Mouse (Mus musculus) heart, embryonic 10.5 days (tissue): ENCODE measurements around the gene Borcs5. TPM values are rescaled to one million over a fixed set of nuclear protein-coding genes. Genes with fewer than 3 reads are reported as not detected.
A peak's percentile ranks its signal among the peaks of the same experiment; 100 is the strongest.

Experiments used
- DNase-seq: peaks from one replicate; pipeline ENCODE4 v3.0.0-alpha.2; 2017; ENCODE audit warnings: low spot score
- H3K27ac ChIP-seq: fragments of 300-500 bp; sonication (generic); 2 replicates; pipeline ENCODE4 v1.5.1; 2016; ENCODE audit warnings: mild to moderate bottlenecking
- H3K27me3 ChIP-seq: fragments of 300-500 bp; sonication (generic); 2 replicates; pipeline ENCODE4 v1.6.1; 2016; ENCODE audit warnings: mild to moderate bottlenecking; ENCODE audit not compliant: poor library complexity, insufficient read depth, severe bottlenecking
- H3K36me3 ChIP-seq: fragments of 300-500 bp; sonication (generic); 2 replicates; pipeline ENCODE4 v1.6.1; 2016; ENCODE audit warnings: mild to moderate bottlenecking, moderate library complexity
- H3K4me1 ChIP-seq: fragments of 300-500 bp; sonication (generic); 2 replicates; pipeline ENCODE4 v1.6.1; 2016; ENCODE audit warnings: mild to moderate bottlenecking
- H3K4me3 ChIP-seq: fragments of 300-500 bp; sonication (generic); 2 replicates; pipeline ENCODE4 v1.5.1; 2016; ENCODE audit warnings: mild to moderate bottlenecking, moderate library complexity
- H3K9me3 ChIP-seq: fragments of 300-500 bp; sonication (generic); 2 replicates; pipeline ENCODE4 v1.6.1; 2016; ENCODE audit warnings: mild to moderate bottlenecking, moderate library complexity
- WGBS: fragments of 180-500 bp; shearing (Covaris S2); methylation state at CpG from one replicate; pipeline ENCODE4 v1.1.7; 2016; 5-methylcytosine and 5-hydroxymethylcytosine counted together
- polyA plus RNA-seq: library from polyadenylated mRNA; unstranded; fragments of >200 nt; fragmentation: Nextera tagmentation; extraction: Ambion mirVana; gene quantifications from 2 replicates; pipeline ENCODE4 v1.2.1, GENCODE M21; 2016

Gene Borcs5
- polyA plus RNA-seq, 1 experiment from 2014 or later, result 16.2 TPM

GRCm38 (mm10) chr6:134736853-134737252, 97.5 kb downstream of the Borcs5 start:
- no peak overlapping the region for H3K27ac ChIP-seq
- H3K4me1 ChIP-seq, result 0 out of 2 replicates have a peak, but pooled peaks cover 3% of the 10 kb centered on the region
- no peak for DNase-seq
- peaks cover 39% of the 10 kb centered on the region for H3K36me3 ChIP-seq
- no peak overlapping the region for H3K4me3 ChIP-seq
- WGBS, result 94% methylated on average over 3 of the region's 3 CpGs
- H3K27me3 ChIP-seq, result no peaks in the 10 kb centered on the region
- H3K9me3 ChIP-seq, result no peaks in the 10 kb centered on the region

DNA sequence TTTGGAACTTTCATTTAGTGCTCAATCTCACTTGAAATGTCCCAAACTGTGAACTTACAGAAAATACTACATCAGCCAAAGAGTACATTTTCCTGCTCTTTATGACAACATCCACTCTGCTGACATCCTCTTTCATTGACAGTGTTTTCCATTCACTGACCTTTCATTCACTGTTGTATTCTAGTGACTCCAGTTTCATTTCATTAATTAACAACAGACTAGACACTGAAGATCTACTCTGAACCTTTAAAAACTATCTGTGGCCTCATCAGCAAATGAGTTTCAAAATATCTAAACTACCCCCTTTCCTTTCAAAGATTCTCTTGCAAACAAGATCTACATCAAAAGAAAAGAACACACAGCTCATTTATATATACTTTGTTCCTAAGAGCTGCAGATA, 104.3 kb downstream of the Borcs5 start:
- Histone ChIP-seq H3K27me3 (no peaks in the 10 kb centered on the region), H3K4me3 (no peak overlapping the region), H3K9me3 (no peaks in the 10 kb centered on the region), H3K4me1 (0 out of 2 replicates have a peak, but pooled peaks cover 3% of the 10 kb centered on the region), H3K27ac (no peak overlapping the region), H3K36me3 (peaks cover 19% of the 10 kb centered on the region)
- no peak for DNase-seq

DNA sequence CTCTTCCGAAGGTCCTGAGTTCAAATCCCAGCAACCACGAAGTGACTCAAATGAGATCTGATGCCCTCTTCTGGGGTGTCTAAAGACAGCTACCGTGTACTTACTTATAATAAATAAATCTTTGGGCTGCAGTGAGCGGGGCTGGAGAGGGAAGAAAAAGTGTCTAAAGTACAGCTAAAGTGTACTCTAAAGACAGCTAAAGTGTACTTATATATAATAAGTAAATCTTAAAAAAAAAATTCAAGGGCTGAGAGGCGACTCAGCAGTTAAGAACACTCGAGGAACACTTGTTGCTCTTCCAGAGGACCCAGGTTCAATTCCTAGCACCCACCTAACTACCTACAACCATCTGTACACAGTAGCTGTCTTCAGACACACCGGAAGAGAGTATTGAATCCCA, 106.6 kb downstream of the Borcs5 start:
- Histone ChIP-seq H3K27ac (no peak overlapping the region), H3K4me1 (0 out of 2 replicates have a peak, but pooled peaks cover 3% of the 10 kb centered on the region), H3K9me3 (no peaks in the 10 kb centered on the region), H3K27me3 (no peaks in the 10 kb centered on the region), H3K36me3 (peaks cover 16% of the 10 kb centered on the region), H3K4me3 (no peak overlapping the region)
- 92% methylated on average over 7 of the region's 7 CpGs for WGBS
- DNase-seq, result no peak

- Histone ChIP-seq H3K4me1 (no peaks in the 10 kb centered on the region), H3K36me3 (peaks cover 23% of the 10 kb centered on the region), H3K27ac (no peak overlapping the region), H3K9me3 (no peaks in the 10 kb centered on the region), H3K4me3 (no peak overlapping the region), H3K27me3 (no peaks in the 10 kb centered on the region)
- 90% methylated on average over 3 of the region's 3 CpGs for WGBS
- DNase-seq, result no peak
Measured at GRCm38 (mm10) chr6:134748126-134748525, 108.8 kb downstream of the Borcs5 start.

DNA sequence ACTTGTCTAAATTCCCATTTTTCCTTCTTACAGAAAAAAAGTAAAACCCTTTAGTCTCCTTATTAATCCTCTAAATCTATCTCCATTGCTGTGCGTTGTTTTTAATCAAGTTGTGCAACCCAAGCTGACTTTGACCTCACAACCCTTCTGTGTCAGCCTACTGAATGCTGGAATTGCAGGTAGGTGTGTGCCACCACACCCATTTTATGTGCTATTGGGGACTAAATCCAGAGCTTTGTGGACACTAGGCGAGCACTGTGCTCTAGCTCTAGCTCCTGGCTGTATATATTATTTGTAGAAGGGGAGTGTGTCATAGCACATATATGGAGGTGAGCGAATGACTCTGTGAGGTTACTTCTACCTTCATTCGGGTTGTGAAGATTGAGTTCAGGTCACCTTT, 111.8 kb downstream of the Borcs5 start:
- 92% methylated on average over 4 of the region's 4 CpGs for WGBS
- Histone ChIP-seq H3K9me3 (no peaks in the 10 kb centered on the region), H3K27ac (no peak overlapping the region), H3K4me3 (no peak overlapping the region), H3K4me1 (peaks cover 5% of the 10 kb centered on the region; the same call in 1 of the 2 replicates), H3K36me3 (peaks cover 34% of the 10 kb centered on the region), H3K27me3 (no peaks in the 10 kb centered on the region)
- no peak for DNase-seq

DNA sequence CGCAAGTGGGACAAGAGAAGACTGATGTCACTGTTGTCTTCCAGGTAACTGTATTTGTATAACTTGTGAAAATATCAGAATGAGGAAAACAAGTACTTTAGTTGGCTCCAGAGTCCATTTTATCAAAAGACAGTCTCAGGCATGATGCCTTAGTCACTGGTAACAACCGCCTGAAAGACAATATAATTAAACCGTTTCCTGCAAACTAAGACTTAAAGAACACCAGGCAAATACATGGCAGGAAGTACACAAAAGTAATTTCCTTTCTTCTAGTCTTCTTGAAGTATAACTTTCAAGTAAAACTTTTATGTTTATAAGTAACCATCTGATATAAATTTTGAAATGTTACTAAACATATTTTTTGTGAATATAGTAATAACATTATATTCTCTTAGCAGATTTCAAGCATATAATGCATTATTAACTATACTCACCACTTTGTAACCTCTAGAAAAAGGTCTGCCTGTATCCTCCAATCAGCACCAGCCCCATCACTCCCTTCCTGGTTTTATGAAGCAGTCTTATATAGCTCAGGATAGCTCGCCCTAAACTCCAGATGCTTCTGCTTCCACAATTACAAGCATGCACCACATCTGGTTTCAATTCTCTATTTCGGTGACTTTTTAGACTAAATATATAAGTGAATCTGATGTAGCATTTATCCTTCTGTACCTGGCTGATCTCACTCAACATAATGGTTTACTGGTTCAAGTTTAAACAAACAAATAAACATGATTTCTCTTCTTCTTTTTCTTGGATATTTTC, 112.8 kb downstream of the Borcs5 start:
- H3K27ac ChIP-seq, result no peak overlapping the region
- DNase-seq, result no peak
- H3K27me3 ChIP-seq, result no peaks in the 10 kb centered on the region
- no peaks in the 10 kb centered on the region for H3K9me3 ChIP-seq
- no peak overlapping the region for H3K4me3 ChIP-seq
- peaks cover 41% of the 10 kb centered on the region for H3K36me3 ChIP-seq
- 83% methylated on average over 5 of the region's 5 CpGs for WGBS
- peaks cover 5% of the 10 kb centered on the region; the same call in 1 of the 2 replicates for H3K4me1 ChIP-seq

DNA sequence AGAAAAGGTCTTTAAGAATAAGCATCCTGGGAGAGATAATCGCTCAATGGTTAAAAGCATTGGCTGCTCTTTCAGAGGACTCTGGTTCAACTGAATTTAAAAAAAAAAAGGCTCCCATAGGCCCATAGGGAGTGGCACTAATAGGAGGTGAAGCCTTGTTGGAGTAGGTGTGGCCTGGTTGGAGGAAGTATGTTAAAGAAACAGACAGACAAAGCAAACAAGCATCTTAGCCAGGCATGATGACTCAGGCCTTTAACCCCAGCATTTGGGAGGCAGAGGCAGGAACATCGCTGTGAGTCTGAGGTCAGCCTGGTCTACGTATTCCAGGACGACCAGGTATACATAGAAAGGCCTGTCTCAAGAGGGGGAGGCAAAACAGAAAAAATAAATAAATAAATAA, 114.1 kb downstream of the Borcs5 start:
- 87% methylated on average over 4 of the region's 4 CpGs for WGBS
- Histone ChIP-seq H3K36me3 (peaks cover 45% of the 10 kb centered on the region), H3K27ac (no peak overlapping the region), H3K27me3 (no peaks in the 10 kb centered on the region), H3K4me3 (no peak overlapping the region), H3K9me3 (no peaks in the 10 kb centered on the region), H3K4me1 (peaks cover 5% of the 10 kb centered on the region; the same call in 1 of the 2 replicates)
- no peak for DNase-seq

DNA sequence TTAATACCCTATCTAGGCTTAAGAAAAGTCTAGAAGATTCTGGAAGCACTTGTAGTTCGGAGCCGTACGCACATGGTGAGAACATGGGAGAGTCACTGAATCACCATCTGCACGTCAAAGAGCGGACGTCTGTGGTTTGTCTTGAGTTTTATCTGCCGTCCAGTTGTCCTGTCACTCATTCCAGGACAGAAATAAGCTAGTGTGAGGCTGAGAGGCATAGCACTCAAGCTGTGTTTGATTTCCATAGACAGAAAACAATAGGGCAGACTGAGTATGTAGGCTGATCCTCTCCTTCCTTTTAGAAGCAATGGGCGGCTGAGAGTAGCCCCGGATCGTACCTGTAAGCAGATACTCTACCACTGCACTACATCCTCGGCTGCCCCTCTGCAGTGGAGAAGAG, 114.5 kb downstream of the Borcs5 start:
- Histone ChIP-seq H3K27ac (peak overlapping the region; percentile 74), H3K36me3 (peaks cover 48% of the 10 kb centered on the region), H3K27me3 (no peaks in the 10 kb centered on the region), H3K9me3 (no peaks in the 10 kb centered on the region), H3K4me3 (peak overlapping the region; percentile 32), H3K4me1 (peaks cover 5% of the 10 kb centered on the region; the same call in 1 of the 2 replicates)
- DNase-seq, result no peak
- 57% methylated on average over 11 of the region's 11 CpGs for WGBS

GRCm38 (mm10) chr6:134756058-134756457, 116.7 kb downstream of the Borcs5 start:
- Histone ChIP-seq H3K27ac (no peak overlapping the region), H3K9me3 (no peaks in the 10 kb centered on the region), H3K4me1 (peaks cover 5% of the 10 kb centered on the region; the same call in 1 of the 2 replicates), H3K36me3 (peaks cover 40% of the 10 kb centered on the region; the same call in 1 of the 2 replicates), H3K4me3 (no peak overlapping the region), H3K27me3 (no peaks in the 10 kb centered on the region)
- DNase-seq, result no peak
- 93% methylated on average over 4 of the region's 4 CpGs for WGBS

Other genes starting within 250 kb of the Borcs5 start
- 0.09 and 0.33 TPM in 2 replicates for gene Bcl2l14, start 243.2 kb upstream of the Borcs5 start, polyA plus RNA-seq
- 19.3 and 24.4 TPM in 2 replicates for gene Lrp6, start 72.5 kb upstream of the Borcs5 start, polyA plus RNA-seq
- gene Mansc1, start 7.0 kb upstream of the Borcs5 start, polyA plus RNA-seq, result 3.1 and 5.8 TPM in 2 replicates
- gene Dusp16, start 153.1 kb downstream of the Borcs5 start, polyA plus RNA-seq, result 13.2 and 16.7 TPM in 2 replicates
- 1.00 and 1.0 TPM in 2 replicates for gene Crebl2, start 190.6 kb downstream of the Borcs5 start, polyA plus RNA-seq